Mouse (Mus musculus): ENCODE measurements around the gene Chid1. TPM values are rescaled to one million over a fixed set of nuclear protein-coding genes. Genes with fewer than 3 reads are reported as not detected.

Chid1 gene
- total RNA-seq (2015) (8.0 and 8.4 TPM in 2 replicates), total RNA-seq (2017) (28.3 and 43.5 TPM in 2 replicates)

DNA sequence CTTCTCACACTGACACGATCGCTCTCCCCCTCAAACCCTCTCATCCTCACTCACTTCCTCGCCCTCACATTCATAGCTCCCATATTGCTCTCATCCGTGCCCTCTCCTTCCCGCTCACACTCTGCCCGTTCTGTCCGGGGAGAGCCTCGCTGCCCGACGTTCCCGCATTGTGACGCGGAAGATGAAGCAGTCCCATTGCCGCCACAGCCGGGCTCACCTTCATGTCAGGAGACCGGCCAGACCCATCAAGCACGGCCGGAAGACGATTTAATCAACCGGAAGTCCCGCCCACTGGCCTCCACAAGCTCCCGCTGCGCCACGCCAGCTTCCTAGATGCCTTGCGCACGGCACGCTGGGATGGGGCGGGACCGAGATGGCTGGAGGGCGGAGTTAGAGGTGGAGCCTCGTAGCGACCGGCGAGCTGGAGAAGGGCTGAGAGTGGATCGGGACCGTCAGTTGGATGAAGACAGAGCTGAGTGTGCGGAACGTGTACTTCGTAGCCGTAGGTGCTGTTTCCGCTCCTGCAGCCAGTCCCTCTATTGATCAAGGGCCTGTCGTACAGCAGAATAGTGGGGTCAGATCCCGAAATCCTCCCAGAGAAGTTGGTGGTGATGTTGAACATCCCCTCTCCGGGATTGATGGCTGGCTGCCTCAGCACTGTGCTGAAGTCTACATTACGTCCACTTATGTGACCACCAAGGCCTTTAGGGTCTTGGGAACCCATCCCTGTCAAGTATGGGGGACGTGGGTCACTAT lies at the start of gene Chid1:
TSS of gene Chid1 (minus strand) at position 302 of the 756 bp plus-strand sequence.
- peak; percentile 88 for ATAC-seq (ENCODE audit: poor library complexity, severe bottlenecking)

DNA sequence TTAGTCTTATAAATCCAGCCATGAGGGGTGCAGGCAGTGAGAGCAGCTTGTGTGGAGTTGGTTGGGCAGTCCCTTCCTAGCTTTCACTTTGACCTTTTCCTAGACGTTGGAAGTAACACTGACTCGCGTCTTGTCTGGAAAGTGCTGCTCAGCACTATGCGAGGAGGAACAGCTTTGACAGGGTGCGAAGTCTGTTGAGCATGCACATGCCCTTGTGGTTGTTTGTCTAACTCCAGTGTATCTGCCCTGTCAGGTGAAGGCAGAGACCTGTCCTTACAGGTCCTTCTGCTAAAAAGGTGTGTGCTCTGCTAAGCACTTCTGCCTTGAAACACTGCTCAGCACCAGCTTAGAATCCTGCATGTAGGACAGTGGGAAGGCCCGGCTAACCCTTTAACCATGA lies 49.2 kb upstream of the Chid1 start:
- no peak for ATAC-seq (ENCODE audit: poor library complexity, severe bottlenecking)

DNA sequence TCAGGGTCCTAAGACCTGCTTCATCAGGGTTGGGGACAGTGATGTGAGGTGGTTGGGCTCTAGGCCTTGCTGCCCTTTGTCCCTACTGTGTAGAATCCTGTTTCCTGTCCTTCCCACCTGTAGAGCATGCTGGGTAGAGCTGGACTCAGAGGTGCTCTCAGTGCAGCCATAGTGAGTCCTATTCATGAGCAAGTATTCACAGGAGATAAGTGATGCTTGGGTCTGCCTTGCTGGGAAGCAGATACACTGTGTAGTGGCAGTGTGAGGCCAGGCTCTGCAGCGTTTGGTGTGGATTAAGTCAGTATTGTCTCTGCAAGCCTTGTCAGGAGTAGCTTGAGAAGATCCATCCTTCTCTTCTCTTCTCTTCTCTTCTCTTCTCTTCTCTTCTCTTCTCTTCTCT lies 46.2 kb upstream of the Chid1 start:
- no peak for ATAC-seq (ENCODE audit: poor library complexity, severe bottlenecking)

DNA sequence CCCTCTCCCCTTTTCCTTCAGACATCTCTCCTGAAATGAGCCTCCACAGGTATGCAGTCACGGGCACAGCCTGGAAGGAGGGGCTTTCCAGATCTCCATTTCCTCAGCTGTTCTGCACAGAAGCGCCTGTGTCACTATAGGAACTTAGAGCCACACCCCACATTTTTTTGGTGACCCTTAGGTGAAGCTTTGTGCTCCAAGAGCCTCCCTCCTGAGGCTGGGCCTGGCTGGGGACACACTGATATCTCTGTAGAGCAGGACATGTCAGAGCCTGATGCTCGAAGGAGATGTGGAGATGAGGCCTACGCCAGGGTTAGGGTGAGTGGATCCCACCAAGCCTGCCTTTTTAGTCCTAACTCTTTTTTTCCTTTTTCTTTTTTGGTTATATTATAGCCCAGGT lies 45.6 kb upstream of the Chid1 start:
- ATAC-seq (ENCODE audit: poor library complexity, severe bottlenecking), result peak; percentile 45

DNA sequence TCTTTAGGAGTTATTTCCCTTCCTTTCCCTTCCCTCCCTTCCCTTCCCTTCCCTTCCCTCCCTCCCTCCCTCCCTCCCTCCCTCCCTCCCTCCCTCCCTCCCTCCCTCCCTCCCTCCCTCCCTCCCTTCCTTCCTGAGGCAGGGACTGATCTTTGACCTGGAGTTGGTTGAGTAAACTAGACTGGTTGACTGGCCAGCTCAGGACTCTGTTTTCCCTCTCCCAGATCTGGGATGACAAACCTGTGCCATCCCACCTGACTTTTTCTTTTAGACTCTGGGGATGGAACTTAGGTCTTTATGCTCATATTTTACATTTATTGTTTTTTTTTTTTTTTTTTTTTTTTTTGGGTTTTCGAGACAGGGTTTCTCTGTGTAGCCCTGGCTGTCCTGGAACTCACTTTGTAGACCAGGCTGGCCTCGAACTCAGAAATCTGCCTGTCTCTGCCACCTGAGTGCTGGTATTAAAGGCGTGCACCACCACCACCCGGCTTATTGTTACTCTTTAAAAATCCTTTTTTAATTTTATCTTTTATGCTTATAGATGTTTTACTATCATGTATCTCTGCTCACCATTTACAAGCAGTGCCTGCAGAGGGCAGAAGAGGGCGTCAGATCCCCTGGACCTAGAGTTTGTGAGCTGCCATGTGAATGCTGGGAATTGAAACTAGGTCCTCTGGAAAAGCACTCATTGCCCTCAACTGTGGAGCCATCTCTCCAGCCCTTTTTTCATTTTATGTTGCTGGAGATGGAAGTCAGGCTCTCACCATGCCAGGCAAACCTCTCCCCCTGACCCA lies 44.6 kb upstream of the Chid1 start:
- no peak for ATAC-seq (ENCODE audit: poor library complexity, severe bottlenecking)

DNA sequence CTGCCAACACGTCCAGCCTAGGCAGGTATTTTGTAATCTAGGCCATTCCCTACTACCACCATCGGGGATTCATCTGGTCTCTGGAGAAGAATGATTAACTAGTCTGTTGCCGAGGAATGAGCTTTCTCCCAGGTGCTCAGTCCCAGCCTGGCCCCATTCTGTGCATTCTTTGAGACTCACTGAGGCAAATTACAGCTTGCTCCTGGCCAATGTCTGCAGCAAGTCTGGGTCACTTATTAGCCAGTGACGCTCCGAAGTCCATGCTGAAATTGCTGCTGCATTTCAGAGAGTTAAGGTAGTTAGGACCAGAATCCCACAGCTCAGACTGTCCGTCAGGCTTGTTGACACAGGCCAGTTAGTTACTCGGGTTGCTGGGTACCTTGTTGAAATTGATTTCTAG lies 41.7 kb upstream of the Chid1 start:
- ATAC-seq (ENCODE audit: poor library complexity, severe bottlenecking), result no peak

DNA sequence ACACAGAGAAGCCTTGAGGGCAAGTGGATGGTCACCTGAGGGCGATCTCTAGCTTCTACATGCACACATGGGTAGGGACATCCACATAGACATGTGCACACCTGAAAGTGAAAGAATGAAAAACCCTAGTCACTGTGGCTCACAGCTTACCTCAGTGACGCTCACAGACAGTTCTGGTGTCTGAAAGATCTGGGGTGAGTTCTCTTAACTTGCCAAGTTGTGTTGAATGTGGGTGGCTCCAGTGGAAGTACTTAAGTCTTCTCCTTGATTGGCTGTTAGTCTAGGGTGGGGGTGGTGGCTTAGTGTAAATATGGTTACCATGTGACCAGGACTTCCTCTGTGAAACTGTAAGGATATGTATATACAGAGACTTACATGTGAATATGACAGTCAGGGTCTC lies 39.3 kb upstream of the Chid1 start:
- peak; percentile 83 for ATAC-seq (ENCODE audit: poor library complexity, severe bottlenecking)

DNA sequence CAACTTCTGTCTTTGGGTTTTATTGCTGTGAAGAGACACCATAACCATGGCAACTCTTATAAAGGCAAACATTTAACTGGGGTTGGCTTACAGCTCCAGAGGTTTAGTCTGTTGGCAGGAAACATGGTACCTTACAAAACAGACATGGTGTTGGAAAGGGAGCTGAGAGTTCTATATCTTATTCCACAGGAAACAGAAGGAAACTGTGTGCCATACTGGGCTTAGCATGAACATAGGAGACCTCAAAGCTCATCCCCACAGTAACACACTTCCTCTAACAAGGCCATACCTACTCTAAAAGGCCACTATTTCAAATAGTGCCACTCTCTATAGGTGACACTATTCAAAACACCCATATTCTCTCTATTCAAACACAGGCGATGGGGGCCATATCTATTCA lies 38.9 kb upstream of the Chid1 start:
- ATAC-seq (ENCODE audit: poor library complexity, severe bottlenecking), result no peak

DNA sequence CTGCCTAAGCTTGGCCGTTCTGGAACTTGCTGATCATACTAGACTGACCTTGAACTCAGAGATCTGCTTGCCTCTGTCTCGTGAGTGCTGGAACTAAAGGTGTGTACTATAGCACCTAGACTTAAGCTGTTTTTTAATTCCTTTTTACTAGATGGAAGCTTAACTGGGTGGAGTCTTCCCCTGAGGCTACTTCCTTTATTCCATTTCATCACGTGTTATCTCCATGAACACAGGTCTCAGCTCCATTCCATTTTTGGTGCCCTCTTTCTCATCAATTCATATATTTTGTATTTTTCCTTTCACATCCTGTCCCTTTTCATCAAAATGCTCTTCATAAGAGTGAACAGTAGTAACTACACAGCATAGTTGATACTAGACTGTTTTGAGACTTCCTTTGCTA lies 38.1 kb upstream of the Chid1 start:
- no peak for ATAC-seq (ENCODE audit: poor library complexity, severe bottlenecking)

DNA sequence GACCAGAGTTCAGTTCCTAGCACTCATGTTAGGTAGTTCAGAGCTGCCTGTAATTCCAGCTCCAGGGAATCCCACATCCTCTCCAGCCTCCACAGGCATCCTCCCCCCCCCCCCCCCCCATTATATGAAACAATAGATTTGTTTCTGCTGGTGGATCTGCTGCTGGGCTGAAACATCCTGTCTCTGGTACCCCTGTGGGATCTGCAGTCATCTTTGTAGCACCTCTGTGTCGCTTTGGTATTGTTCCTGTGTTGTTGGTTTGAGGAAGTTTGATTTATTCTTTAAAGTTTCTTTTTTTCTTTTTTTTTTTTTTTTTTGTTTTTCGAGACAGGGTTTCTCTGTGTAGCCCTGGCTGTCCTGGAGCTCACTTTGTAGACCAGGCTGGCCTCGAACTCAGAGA lies 35.8 kb upstream of the Chid1 start:
- no peak for ATAC-seq (ENCODE audit: poor library complexity, severe bottlenecking)

DNA sequence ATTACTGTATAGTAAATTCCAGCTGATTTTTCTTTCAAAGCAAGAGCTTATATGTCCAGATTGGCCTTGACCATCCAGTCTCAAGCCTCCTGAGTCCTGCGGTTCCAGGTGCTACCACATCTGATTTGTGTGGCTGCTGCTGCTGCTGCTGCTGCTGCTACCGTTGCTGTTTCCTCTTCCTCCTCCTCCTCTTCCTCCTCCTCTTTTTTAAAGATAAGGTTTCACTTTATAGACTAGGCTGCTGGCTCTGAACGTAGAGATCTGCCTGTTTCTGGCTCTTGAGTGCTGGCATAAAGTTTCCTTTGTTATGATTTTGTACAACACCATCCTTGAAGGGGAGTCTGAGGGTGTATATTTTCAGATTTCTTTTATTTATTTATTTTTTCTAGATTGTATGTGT lies 34.4 kb upstream of the Chid1 start:
- no peak for ATAC-seq (ENCODE audit: poor library complexity, severe bottlenecking)

DNA sequence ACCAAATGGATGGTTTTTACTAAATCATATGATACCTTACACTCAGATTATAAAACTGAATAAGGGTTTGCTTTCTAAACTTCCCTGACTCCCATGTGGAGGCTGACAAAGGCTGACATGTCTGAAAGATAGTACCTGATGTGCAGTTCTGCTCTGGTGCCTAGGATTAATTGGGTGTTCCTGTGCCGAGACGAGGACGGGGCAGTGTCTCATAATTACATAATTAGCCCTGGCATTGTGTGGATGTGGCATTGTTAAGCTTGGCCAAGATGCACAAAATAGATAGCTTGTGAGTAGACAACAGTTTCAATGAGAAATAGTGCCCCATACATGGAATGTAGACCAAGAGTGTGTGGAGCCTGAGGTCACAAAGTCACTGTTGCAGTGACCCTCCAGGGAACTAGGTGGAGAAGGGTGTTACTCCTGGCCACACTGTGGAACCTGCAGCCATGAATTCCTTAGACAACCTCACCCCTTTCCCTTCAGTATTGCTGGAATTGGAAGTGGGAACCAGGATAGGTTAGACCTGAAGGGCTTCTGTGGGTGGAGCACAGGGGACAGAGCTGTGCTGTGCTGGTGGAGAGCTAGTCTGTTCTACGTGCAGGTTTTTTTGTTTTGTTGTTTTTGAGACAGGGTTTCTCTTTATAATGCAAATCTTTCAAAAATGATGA lies 31.1 kb upstream of the Chid1 start:
- ATAC-seq (ENCODE audit: poor library complexity, severe bottlenecking), result no peak

DNA sequence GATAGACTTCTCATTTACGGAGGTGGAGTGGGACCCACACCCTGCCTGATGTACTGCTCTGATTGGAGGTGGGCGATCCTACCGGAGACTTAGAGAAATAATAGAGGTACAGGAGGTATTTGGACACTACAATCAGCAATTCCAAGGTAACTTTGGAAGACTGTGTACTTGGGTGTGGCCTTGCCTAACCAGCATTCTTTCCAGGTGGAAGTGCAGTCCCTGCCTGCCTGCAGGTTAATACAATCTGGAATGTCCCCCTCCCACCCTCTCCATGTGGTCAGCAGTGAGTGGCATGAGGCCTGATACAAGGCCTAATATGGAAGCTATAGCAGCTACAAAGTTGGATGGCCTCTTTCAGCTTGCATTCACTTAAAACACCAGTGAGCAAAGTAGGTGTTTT lies 30.3 kb upstream of the Chid1 start:
- ATAC-seq (ENCODE audit: poor library complexity, severe bottlenecking), result no peak

DNA sequence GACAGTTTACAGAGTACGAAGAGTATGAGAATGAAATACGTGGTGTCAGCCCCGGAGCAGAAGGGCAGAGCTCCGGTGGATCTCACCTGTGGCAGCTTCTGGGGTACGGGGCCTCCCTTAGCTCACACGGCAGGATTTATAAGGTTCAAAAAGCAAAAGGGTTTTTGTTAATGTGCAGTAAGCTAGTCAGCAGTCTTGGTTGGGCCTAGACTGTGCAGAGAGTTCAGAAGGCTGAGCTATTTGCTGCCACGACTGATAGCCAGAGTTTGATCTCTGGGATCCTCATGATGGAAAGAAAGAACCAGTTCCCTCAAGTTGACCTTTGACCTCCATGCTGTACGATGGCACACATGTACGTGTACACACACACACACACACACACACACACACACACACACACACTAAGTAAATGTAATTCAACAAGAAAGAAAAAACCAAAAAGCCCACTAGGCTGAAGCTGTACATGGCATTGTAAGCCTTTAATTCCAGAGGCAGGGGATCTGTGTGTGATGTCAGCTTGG lies 29.7 kb upstream of the Chid1 start:
- ATAC-seq (ENCODE audit: poor library complexity, severe bottlenecking), result no peak

DNA sequence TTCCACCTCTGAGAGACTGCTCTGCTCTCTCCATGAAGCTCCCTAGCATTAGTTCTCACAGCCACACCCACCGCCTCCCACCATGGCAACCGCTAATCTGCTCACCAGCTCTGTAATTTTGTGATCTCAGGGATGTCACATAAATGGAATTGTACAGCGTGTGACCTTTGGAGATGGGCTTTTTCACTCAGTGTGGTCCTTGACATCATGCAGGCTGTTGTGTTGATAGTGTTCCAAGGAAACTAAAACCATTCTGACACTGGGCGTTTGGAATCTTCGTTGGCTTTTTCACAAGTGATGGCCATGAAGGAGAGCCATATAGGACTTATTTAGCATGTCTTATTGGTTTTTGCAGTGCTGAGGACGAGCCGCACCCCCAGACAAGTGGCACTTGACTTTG lies 26.9 kb upstream of the Chid1 start:
- ATAC-seq (ENCODE audit: poor library complexity, severe bottlenecking), result no peak

DNA sequence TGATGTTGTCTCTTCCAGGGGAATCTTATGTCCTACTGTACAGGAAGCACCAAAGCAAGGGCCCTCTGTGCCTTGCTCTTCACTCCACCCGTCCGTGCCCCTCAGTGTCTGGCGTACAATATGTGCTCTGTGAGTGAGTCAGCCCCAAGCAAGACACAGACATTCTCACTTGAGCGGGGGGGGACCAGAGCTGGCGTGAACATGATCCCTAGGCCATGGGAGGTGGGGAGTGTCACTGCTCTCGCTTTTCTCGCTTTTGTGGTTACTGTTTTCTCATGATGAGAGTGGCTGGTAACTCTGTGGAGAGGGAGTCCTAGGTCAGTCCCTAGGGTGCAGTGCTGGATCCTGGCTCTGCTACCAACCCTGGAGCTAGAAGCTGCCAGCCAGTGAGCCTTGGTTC lies 24.9 kb upstream of the Chid1 start:
- no peak for ATAC-seq (ENCODE audit: poor library complexity, severe bottlenecking)

DNA sequence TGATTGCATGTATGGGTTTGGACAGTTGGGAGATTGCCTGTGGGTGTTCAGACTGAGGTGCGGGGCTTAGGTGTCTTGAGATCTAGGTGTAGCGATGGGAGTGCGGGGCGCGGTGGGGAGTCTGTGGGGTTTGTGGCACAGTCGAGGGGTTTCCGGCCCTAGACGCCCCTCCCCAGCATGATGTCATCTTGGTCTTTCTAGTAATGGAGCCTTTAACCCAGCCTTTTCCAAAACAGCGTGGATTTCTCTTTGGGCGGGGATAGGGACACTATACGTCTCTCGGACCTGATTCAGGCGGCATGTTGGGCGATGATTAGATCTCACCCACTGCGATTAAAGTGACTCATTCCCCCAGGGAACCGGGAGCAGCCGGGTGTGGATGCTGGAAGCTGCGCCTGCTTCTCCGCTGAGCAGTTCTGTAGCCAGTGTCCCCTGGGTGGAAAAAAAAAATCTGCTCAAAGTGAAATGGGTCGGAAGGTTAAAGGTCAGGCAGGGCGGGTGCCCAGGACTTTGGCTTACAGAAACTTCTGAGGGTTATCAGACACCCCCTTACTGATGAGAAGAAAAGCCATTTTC lies 23.3 kb upstream of the Chid1 start:
- no peak for ATAC-seq (ENCODE audit: poor library complexity, severe bottlenecking)

DNA sequence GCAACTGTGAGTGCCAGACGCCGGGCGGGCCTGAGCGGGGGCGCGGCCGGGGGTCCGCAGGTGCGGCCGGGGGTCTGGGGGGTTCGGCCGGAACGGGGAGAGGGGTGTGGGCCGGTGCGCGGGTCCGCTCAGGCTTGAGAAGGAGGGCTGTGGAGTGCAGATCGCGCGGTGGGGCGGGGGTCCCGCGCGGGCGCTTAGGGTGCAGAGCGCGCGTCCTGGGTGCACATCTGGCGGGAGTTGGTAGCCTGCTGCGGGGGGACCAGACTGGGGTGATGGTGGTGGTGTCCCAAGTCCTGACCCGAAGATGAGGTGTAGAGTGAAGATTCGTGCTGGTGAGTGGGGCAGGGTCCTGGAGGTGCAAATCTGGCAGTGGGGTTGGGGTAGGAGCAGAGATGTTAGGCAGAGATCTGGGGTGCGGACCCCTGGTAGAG lies 22.8 kb upstream of the Chid1 start:
- no peak for ATAC-seq (ENCODE audit: poor library complexity, severe bottlenecking)

DNA sequence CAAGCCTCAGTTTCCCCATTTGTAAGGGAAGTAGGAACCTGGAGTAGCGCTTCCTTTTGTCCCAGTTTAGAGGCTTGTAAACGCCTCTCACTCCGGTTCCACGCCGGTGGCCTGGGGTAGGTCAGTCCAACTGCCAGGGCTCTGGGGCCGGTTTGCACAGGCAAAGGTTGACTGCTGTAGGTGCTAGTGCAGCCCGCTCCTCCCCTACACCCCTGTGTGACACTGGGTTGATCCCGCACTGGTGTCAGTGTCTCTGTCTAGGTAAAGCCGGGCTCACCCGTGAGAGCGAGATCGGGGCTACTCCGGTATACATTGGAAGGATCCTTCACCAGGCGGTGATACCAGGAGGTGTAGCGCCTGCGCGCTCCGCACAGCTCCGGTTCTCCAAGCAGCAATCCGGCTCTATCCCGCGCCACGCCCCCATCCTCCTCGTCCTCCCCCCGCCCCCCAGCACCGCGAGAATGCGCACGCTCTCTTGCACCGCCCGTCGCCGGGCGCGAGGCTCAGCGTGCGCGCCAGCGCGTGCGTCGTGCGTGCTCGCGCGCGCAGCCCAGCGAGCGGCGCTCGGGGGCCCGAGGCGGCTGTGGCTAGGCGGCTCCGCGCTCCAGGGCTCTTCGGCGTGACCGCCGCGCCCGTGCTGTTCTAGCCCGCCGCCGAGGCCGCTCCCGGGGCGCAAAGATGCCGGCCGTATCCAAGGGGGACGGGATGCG lies 22.2 kb upstream of the Chid1 start, which contains the start of gene Ap2a2:
TSS of gene Ap2a2 (plus strand) at position 492 of the 710 bp plus-strand sequence.
- peak; percentile 81 for ATAC-seq (ENCODE audit: poor library complexity, severe bottlenecking)

DNA sequence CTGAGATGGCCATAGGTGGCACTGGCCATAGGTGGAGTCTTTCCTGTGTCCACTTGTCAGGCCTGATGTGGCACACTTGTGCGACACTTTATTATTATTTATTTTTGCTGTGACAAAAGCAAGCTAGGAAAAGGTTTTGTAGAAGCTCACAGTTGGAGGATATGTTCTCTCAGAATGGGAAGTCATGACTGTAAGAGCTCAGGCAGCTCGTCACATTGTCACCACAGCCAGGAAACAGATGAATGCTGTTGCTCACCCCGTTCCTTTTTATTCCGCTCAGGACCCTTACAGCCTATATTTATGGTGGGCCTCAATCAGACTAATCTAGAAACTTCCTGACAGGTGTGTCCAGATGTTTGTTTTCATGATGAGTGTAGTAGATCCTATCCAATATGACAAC lies 20.8 kb upstream of the Chid1 start:
- ATAC-seq (ENCODE audit: poor library complexity, severe bottlenecking), result no peak

Measured in megakaryocyte, adult 5-6 weeks (primary cell).